Mouse (Mus musculus): ENCODE measurements at regions not wholly inside any gene's neighbourhood (a gene's known extent, or its start where the extent isn't known, plus 50 kb on each side); places are given as distances from the start of the nearest gene placed in this dataset.

- Histone ChIP-seq H3K9me3 (ENCODE audit: control insufficient read depth, insufficient read depth, low read depth, low read length) (no peaks in the 10 kb centered on the region), H3K4me1 (ENCODE audit: control insufficient read depth in 2 of 2, insufficient read depth in 2 of 2, low read length in 2 of 2, poor library complexity in 1 of 2) (peaks cover 1 to 13% of the 10 kb centered on the region in 2 experiments; a peak in 2 of 4 replicates), H3K9ac (ENCODE audit: insufficient read depth, low read depth, low read length, poor library complexity, severe bottlenecking) (peak overlapping the region; percentile 54; the same call in 1 of the 2 replicates), H3K27ac (ENCODE audit: insufficient read depth, low read depth, low read length, poor library complexity, severe bottlenecking) (peak overlapping the region; percentile 25; the same call in 1 of the 2 replicates), H3K36me3 (ENCODE audit: control insufficient read depth, insufficient read depth, low read length, poor library complexity, severe bottlenecking) (no peaks in the 10 kb centered on the region), H3K4me3 (ENCODE audit: insufficient read depth in 1 of 2, low read depth in 1 of 2, low read length in 2 of 2, poor library complexity in 1 of 2, severe bottlenecking in 1 of 2) (peak overlapping the region; percentile 45 to 63)
- peak; percentile 88 for DNase-seq (ENCODE audit: low read depth, low spot score)
- no peak for TF ChIP-seq MAFK (IDR thresholded peaks at IDR 0.05; ENCODE audit: insufficient read depth, low read depth, low read length)
- no peak for TF ChIP-seq HCFC1 (IDR thresholded peaks at IDR 0.05; ENCODE audit: borderline replicate concordance, insufficient read depth, low read length)
- TF ChIP-seq CHD2 (IDR thresholded peaks at IDR 0.05; ENCODE audit: low read depth, low read length): no peak
- TF ChIP-seq ZNF384 (IDR thresholded peaks at IDR 0.05; ENCODE audit: low read depth, low read length): no peak
- TF ChIP-seq ZC3H11A (IDR thresholded peaks at IDR 0.05; ENCODE audit: borderline replicate concordance, low read depth, low read length): no peak
- in situ Hi-C loops (cut with MboI; ENCODE audit: low sequenced_read_pairs in 2 of 2, unreplicated experiment in 2 of 2): no loop called here
These were observed 84.8 kb upstream of the Mafb start for GRCm38 (mm10) chr2:160451481-160452238.

GRCm38 (mm10) chr2:160452239-160452530 lies 85.3 kb upstream of the Mafb start:
- H3K9ac ChIP-seq (ENCODE audit: insufficient read depth, low read depth, low read length, poor library complexity, severe bottlenecking): no peak overlapping the region

GRCm38 (mm10) chr2:160452730-160453129 lies 85.9 kb upstream of the Mafb start:
- H3K27ac ChIP-seq (ENCODE audit: insufficient read depth, low read depth, low read length, poor library complexity, severe bottlenecking): no peak overlapping the region
- TF ChIP-seq ZNF384 (IDR thresholded peaks at IDR 0.05; ENCODE audit: low read depth, low read length) (no peak), MAFK (IDR thresholded peaks at IDR 0.05; ENCODE audit: insufficient read depth, low read depth, low read length) (no peak), CHD2 (IDR thresholded peaks at IDR 0.05; ENCODE audit: low read depth, low read length) (no peak), ZC3H11A (IDR thresholded peaks at IDR 0.05; ENCODE audit: borderline replicate concordance, low read depth, low read length) (no peak)
- no peak overlapping the region for H3K4me3 ChIP-seq (ENCODE audit: insufficient read depth in 1 of 2, low read depth in 1 of 2, low read length in 2 of 2, poor library complexity in 1 of 2, severe bottlenecking in 1 of 2)
- DNase-seq (ENCODE audit: low read depth, low spot score): no peak
- H3K9me3 ChIP-seq (ENCODE audit: control insufficient read depth, insufficient read depth, low read depth, low read length): no peaks in the 10 kb centered on the region
- in situ Hi-C loops (cut with MboI; ENCODE audit: low sequenced_read_pairs in 2 of 2, unreplicated experiment in 2 of 2): no loop called here
- H3K4me1 ChIP-seq (ENCODE audit: control insufficient read depth in 2 of 2, insufficient read depth in 2 of 2, low read length in 2 of 2, poor library complexity in 1 of 2): peaks cover 1 to 13% of the 10 kb centered on the region in 2 experiments; a peak in 2 of 4 replicates
- no peaks in the 10 kb centered on the region for H3K36me3 ChIP-seq (ENCODE audit: control insufficient read depth, insufficient read depth, low read length, poor library complexity, severe bottlenecking)
- H3K9ac ChIP-seq (ENCODE audit: insufficient read depth, low read depth, low read length, poor library complexity, severe bottlenecking): no peak overlapping the region

More at GRCm38 (mm10) chr2:160452239-160452530, 85.3 kb upstream of the Mafb start:
- H3K4me1 ChIP-seq (ENCODE audit: control insufficient read depth in 2 of 2, insufficient read depth in 2 of 2, low read length in 2 of 2, poor library complexity in 1 of 2): peaks cover 1 to 13% of the 10 kb centered on the region in 2 experiments; a peak in 2 of 4 replicates
- no peak for TF ChIP-seq CHD2 (IDR thresholded peaks at IDR 0.05; ENCODE audit: low read depth, low read length)
- no peak for TF ChIP-seq ZNF384 (IDR thresholded peaks at IDR 0.05; ENCODE audit: low read depth, low read length)
- no peak for TF ChIP-seq HCFC1 (IDR thresholded peaks at IDR 0.05; ENCODE audit: borderline replicate concordance, insufficient read depth, low read length)
- TF ChIP-seq MAFK (IDR thresholded peaks at IDR 0.05; ENCODE audit: insufficient read depth, low read depth, low read length): no peak
- no peak for TF ChIP-seq ZC3H11A (IDR thresholded peaks at IDR 0.05; ENCODE audit: borderline replicate concordance, low read depth, low read length)
- in situ Hi-C loops (cut with MboI; ENCODE audit: low sequenced_read_pairs in 2 of 2, unreplicated experiment in 2 of 2): no loop called here
- H3K27ac ChIP-seq (ENCODE audit: insufficient read depth, low read depth, low read length, poor library complexity, severe bottlenecking): no peak overlapping the region
- no peak for DNase-seq (ENCODE audit: low read depth, low spot score)
- peak overlapping the region in 1 of 2 experiments; percentile 63; a peak in 2 of 4 replicates for H3K4me3 ChIP-seq (ENCODE audit: insufficient read depth in 1 of 2, low read depth in 1 of 2, low read length in 2 of 2, poor library complexity in 1 of 2, severe bottlenecking in 1 of 2)
- H3K9me3 ChIP-seq (ENCODE audit: control insufficient read depth, insufficient read depth, low read depth, low read length): no peaks in the 10 kb centered on the region
- no peaks in the 10 kb centered on the region for H3K36me3 ChIP-seq (ENCODE audit: control insufficient read depth, insufficient read depth, low read length, poor library complexity, severe bottlenecking)

GRCm38 (mm10) chr2:160455617-160456016 lies 88.8 kb upstream of the Mafb start:
- Histone ChIP-seq H3K27ac (ENCODE audit: insufficient read depth, low read depth, low read length, poor library complexity, severe bottlenecking) (no peak overlapping the region), H3K4me1 (ENCODE audit: control insufficient read depth in 2 of 2, insufficient read depth in 2 of 2, low read length in 2 of 2, poor library complexity in 1 of 2) (peaks cover 1 to 12% of the 10 kb centered on the region in 2 experiments; a peak in 2 of 4 replicates), H3K9me3 (ENCODE audit: control insufficient read depth, insufficient read depth, low read depth, low read length) (no peaks in the 10 kb centered on the region), H3K36me3 (ENCODE audit: control insufficient read depth, insufficient read depth, low read length, poor library complexity, severe bottlenecking) (no peaks in the 10 kb centered on the region), H3K9ac (ENCODE audit: insufficient read depth, low read depth, low read length, poor library complexity, severe bottlenecking) (no peak overlapping the region), H3K4me3 (ENCODE audit: insufficient read depth in 1 of 2, low read depth in 1 of 2, low read length in 2 of 2, poor library complexity in 1 of 2, severe bottlenecking in 1 of 2) (no peak overlapping the region)
- no peak for TF ChIP-seq CHD2 (IDR thresholded peaks at IDR 0.05; ENCODE audit: low read depth, low read length)
- no peak for TF ChIP-seq ZC3H11A (IDR thresholded peaks at IDR 0.05; ENCODE audit: borderline replicate concordance, low read depth, low read length)
- TF ChIP-seq HCFC1 (IDR thresholded peaks at IDR 0.05; ENCODE audit: borderline replicate concordance, insufficient read depth, low read length): no peak
- TF ChIP-seq ZNF384 (IDR thresholded peaks at IDR 0.05; ENCODE audit: low read depth, low read length): no peak
- TF ChIP-seq MAFK (IDR thresholded peaks at IDR 0.05; ENCODE audit: insufficient read depth, low read depth, low read length): no peak
- in situ Hi-C loops (cut with MboI; ENCODE audit: low sequenced_read_pairs in 2 of 2, unreplicated experiment in 2 of 2): no loop called here
- DNase-seq (ENCODE audit: low read depth, low spot score): no peak
